Mouse (Mus musculus) lung, adult 2 months (tissue): ENCODE measurements around the gene Sash1.

Experiments
- CTCF ChIP-seq: fragments of 200-500 bp; IDR thresholded peaks from 2 replicates; pipeline ENCODE4 v1.5.1; 2011; ENCODE audit warnings: mild to moderate bottlenecking, low read length, control low read depth; ENCODE audit not compliant: insufficient read depth
- POLR2A ChIP-seq: fragments of 200-500 bp; IDR thresholded peaks from 2 replicates; pipeline ENCODE4 v1.6.1; 2011; ENCODE audit warnings: low read depth, mild to moderate bottlenecking, control low read depth, low read length, borderline replicate concordance; ENCODE audit errors: extremely low read depth

DNA sequence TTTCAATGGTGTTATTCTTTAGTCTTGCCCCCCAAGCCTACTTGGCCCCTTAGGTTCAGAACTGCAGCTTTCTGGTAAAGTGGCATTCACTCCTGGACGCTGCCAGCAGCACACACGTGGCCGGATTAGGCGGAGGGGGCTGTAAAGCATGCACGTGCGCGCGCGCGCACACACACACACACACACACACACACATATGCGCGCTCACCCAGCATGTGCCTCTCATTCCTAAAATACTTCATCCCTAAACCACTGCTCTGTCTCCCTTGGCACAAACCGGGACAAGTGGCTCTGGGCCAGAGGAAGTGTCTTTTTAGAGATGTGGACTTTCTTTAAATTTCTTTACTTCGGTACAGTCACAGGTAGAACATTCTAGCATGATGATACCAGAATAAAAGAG is 72.6 kb downstream of the Sash1 start:
- no peak for TF ChIP-seq CTCF
- no peak for TF ChIP-seq POLR2A
